Mouse (Mus musculus) midbrain, embryonic 16.5 days (tissue): ENCODE measurements around the gene Fars2. TPM values are rescaled to one million over a fixed set of nuclear protein-coding genes. Genes with fewer than 3 reads are reported as not detected.
A peak's percentile ranks its signal among the peaks of the same experiment; 100 is the strongest.

Experiments used
- ATAC-seq: fragments of 200-750 bp; cut with Nextera tagmentation; 2 replicates; pipeline ENCODE4 v1.8.0; 2017; ENCODE audit warnings: moderate TSS enrichment
- H3K27ac ChIP-seq: fragments of 300-500 bp; sonication (generic); 2 replicates; pipeline ENCODE4 v1.5.1; 2014; ENCODE audit warnings: mild to moderate bottlenecking, low read length, mixed read lengths
- H3K27me3 ChIP-seq: fragments of 300-500 bp; sonication (generic); 2 replicates; pipeline ENCODE4 v1.6.1; 2014; ENCODE audit warnings: low read depth, low read length, mixed read lengths; ENCODE audit not compliant: control insufficient read depth, insufficient read depth
- H3K36me3 ChIP-seq: fragments of 300-500 bp; sonication (generic); 2 replicates; pipeline ENCODE4 v1.6.1; 2014; ENCODE audit warnings: mild to moderate bottlenecking, low read length, moderate library complexity, mixed read lengths; ENCODE audit not compliant: control insufficient read depth, insufficient read depth
- H3K4me1 ChIP-seq: fragments of 300-500 bp; sonication (generic); 2 replicates; pipeline ENCODE4 v1.6.1; 2014; ENCODE audit warnings: mild to moderate bottlenecking, low read length, mixed read lengths; ENCODE audit not compliant: control insufficient read depth, insufficient read depth
- H3K4me2 ChIP-seq: fragments of 300-500 bp; sonication (generic); 2 replicates; pipeline ENCODE4 v1.6.1; 2014; ENCODE audit warnings: mild to moderate bottlenecking, low read length, mixed read lengths
- H3K4me3 ChIP-seq: fragments of 300-500 bp; sonication (generic); 2 replicates; pipeline ENCODE4 v1.5.1; 2014; ENCODE audit warnings: low read depth, mild to moderate bottlenecking, low read length, moderate library complexity, mixed read lengths
- H3K9ac ChIP-seq: fragments of 300-500 bp; sonication (generic); 2 replicates; pipeline ENCODE4 v1.6.1; 2014; ENCODE audit warnings: low read depth, low read length, mixed read lengths
- H3K9me3 ChIP-seq: fragments of 300-500 bp; sonication (generic); replicated peaks from 2 replicates; pipeline ENCODE4 v1.6.1; 2014; ENCODE audit warnings: mild to moderate bottlenecking, low read length, mixed read lengths; ENCODE audit not compliant: control insufficient read depth, poor library complexity, severe bottlenecking
- WGBS: fragments of 180-500 bp; shearing (Covaris S2); extraction: QIAGEN DNeasy Blood & Tissue Kit; methylation state at CpG from one replicate; pipeline ENCODE4 v1.1.7; 2014; 5-methylcytosine and 5-hydroxymethylcytosine counted together
- polyA plus RNA-seq: library from polyadenylated mRNA; unstranded; fragments of >200 nt; fragmentation: Nextera tagmentation; extraction: Ambion mirVana; gene quantifications from 2 replicates; pipeline ENCODE4 v1.2.1, GENCODE M21; 2015

Fars2 gene
- polyA plus RNA-seq, 1 experiment from 2014 or later, result 29.1 TPM

DNA sequence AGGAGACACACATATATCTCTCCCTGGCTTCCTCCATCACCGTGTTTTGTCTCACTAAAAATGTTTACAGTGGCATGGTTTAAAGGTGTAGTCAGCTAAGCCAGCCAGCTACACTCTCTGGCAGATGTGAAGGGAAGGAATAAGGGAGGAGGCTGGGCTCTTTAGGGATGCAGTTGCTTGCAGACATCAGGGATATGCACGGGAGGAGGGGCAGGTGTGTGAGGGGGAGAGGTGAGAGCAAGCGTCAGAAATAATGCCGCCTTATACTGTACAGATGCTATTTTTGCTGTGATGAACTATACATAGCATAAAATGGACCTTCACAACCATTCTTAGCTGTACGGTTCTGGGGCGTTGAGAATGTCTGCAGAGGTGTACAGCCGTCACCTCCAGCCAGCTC, 467.0 kb downstream of the Fars2 start:
- Histone ChIP-seq H3K36me3 (no peaks in the 10 kb centered on the region), H3K4me3 (no peak overlapping the region), H3K9ac (no peak overlapping the region), H3K27ac (peak overlapping the region; percentile 76), H3K27me3 (no peaks in the 10 kb centered on the region), H3K4me1 (peaks cover 28% of the 10 kb centered on the region), H3K4me2 (no peak overlapping the region), H3K9me3 (no peaks in the 10 kb centered on the region; the same call in 1 of the 2 replicates)
- WGBS, result 61% methylated on average over 7 of the region's 7 CpGs
- peak; percentile 66 for ATAC-seq

GRCm38 (mm10) chr13:36589092-36589491, 471.9 kb downstream of the Fars2 start:
- Histone ChIP-seq H3K4me1 (0 out of 2 replicates have a peak, but pooled peaks cover 5% of the 10 kb centered on the region), H3K27ac (no peak overlapping the region), H3K36me3 (no peaks in the 10 kb centered on the region), H3K27me3 (no peaks in the 10 kb centered on the region), H3K9ac (no peak overlapping the region), H3K4me3 (no peak overlapping the region), H3K4me2 (no peak overlapping the region), H3K9me3 (peaks cover 4% of the 10 kb centered on the region; the same call in 1 of the 2 replicates)
- 37% methylated on average over 4 of the region's 4 CpGs for WGBS
- ATAC-seq, result no peak

- Histone ChIP-seq H3K36me3 (no peaks in the 10 kb centered on the region), H3K9me3 (0 out of 2 replicates have a peak, but pooled peaks cover 5% of the 10 kb centered on the region), H3K27ac (no peak overlapping the region), H3K4me2 (no peak overlapping the region), H3K27me3 (no peaks in the 10 kb centered on the region), H3K9ac (no peak overlapping the region), H3K4me1 (no peaks in the 10 kb centered on the region), H3K4me3 (no peak overlapping the region)
- 65% methylated on average over 2 of the region's 2 CpGs for whole genome bisulfite sequencing
- no peak for ATAC-seq
Observed at GRCm38 (mm10) chr13:36592291-36592690, 475.1 kb downstream of the Fars2 start.

DNA sequence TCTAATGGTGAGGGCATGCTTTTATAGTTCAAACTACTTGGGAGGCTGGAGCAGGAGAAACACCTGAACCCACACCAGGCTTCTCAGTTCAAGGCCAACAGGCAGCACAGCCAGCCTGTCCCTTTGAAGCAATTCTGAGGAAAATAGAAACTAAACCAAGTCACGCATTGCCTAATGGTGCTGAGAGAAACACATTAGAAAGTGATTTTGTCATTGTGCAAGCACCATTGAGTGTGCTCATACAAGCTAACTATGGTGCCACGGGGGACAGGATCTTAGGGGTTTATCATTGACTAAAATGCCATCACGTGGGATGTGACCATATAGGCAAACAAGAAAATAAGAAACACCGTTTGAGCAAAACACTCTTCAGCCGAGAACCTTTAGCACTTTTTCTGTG, 489.5 kb downstream of the Fars2 start:
- H3K27ac ChIP-seq, result no peak overlapping the region
- H3K4me3 ChIP-seq, result no peak overlapping the region
- 90% methylated on average over 5 of the region's 5 CpGs for WGBS
- H3K9ac ChIP-seq, result no peak overlapping the region
- ATAC-seq, result no peak
- H3K9me3 ChIP-seq, result no peaks in the 10 kb centered on the region
- H3K4me2 ChIP-seq, result no peak overlapping the region
- H3K27me3 ChIP-seq, result no peaks in the 10 kb centered on the region
- H3K4me1 ChIP-seq, result no peaks in the 10 kb centered on the region
- H3K36me3 ChIP-seq, result no peaks in the 10 kb centered on the region

GRCm38 (mm10) chr13:36607871-36608270, 490.7 kb downstream of the Fars2 start:
- no peak overlapping the region for H3K4me3 ChIP-seq
- H3K9me3 ChIP-seq, result no peaks in the 10 kb centered on the region
- no peaks in the 10 kb centered on the region for H3K36me3 ChIP-seq
- no peak for ATAC-seq
- no peak overlapping the region for H3K27ac ChIP-seq
- H3K9ac ChIP-seq, result no peak overlapping the region
- H3K27me3 ChIP-seq, result no peaks in the 10 kb centered on the region
- 72% methylated on average over 4 of the region's 4 CpGs for WGBS
- H3K4me2 ChIP-seq, result no peak overlapping the region
- no peaks in the 10 kb centered on the region; the same call in 1 of the 2 replicates for H3K4me1 ChIP-seq

GRCm38 (mm10) chr13:36610426-36610825, 493.2 kb downstream of the Fars2 start:
- Histone ChIP-seq H3K4me2 (no peak overlapping the region), H3K36me3 (no peaks in the 10 kb centered on the region), H3K9ac (no peak overlapping the region), H3K4me1 (peaks cover 11% of the 10 kb centered on the region), H3K4me3 (no peak overlapping the region), H3K27me3 (no peaks in the 10 kb centered on the region), H3K9me3 (no peaks in the 10 kb centered on the region), H3K27ac (no peak overlapping the region)
- 89% methylated on average over 5 of the region's 5 CpGs for WGBS
- ATAC-seq, result no peak

GRCm38 (mm10) chr13:36612785-36613750, 495.9 kb downstream of the Fars2 start:
- H3K4me3 ChIP-seq, result peak overlapping the region; percentile 41
- H3K36me3 ChIP-seq, result no peaks in the 10 kb centered on the region
- H3K9me3 ChIP-seq, result no peaks in the 10 kb centered on the region
- 4% methylated on average over 23 of the region's 23 CpGs for WGBS
- peak overlapping the region; percentile 63 for H3K9ac ChIP-seq
- ATAC-seq, result peak; percentile 95
- H3K27ac ChIP-seq, result peak overlapping the region; percentile 92
- H3K4me1 ChIP-seq, result peaks cover 11% of the 10 kb centered on the region
- H3K4me2 ChIP-seq, result peak overlapping the region; percentile 66
- no peaks in the 10 kb centered on the region for H3K27me3 ChIP-seq

- H3K4me2 ChIP-seq, result no peak overlapping the region
- no peak for ATAC-seq
- no peaks in the 10 kb centered on the region for H3K36me3 ChIP-seq
- no peaks in the 10 kb centered on the region for H3K27me3 ChIP-seq
- 90% methylated on average over 10 of the region's 10 CpGs for WGBS
- no peak overlapping the region for H3K9ac ChIP-seq
- no peaks in the 10 kb centered on the region for H3K4me1 ChIP-seq
- no peak overlapping the region for H3K4me3 ChIP-seq
- no peaks in the 10 kb centered on the region for H3K9me3 ChIP-seq
- H3K27ac ChIP-seq, result no peak overlapping the region
Observed at GRCm38 (mm10) chr13:36620498-36621332, 503.5 kb downstream of the Fars2 start.

DNA sequence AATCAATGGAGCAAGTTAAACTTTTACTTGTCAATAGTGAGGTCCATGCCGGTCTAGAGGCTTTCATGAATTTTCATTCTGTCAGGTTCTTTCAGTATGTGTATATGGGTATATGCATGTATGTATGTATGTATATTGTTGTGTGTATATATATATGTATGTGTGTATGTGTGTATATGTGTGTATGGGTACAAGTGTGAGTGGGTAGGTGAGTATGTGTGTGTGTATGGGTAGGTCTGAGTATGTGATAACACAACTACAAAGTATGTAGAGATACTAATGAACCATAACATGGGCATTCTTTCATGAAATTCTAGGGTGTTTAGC, 504.1 kb downstream of the Fars2 start:
- Histone ChIP-seq H3K9ac (no peak overlapping the region), H3K27ac (no peak overlapping the region), H3K36me3 (no peaks in the 10 kb centered on the region), H3K27me3 (no peaks in the 10 kb centered on the region), H3K4me2 (no peak overlapping the region), H3K9me3 (no peaks in the 10 kb centered on the region), H3K4me1 (no peaks in the 10 kb centered on the region), H3K4me3 (no peak overlapping the region)
- ATAC-seq, result no peak
- 98% methylated on average over 1 of the region's 1 CpGs for WGBS
